Mouse (Mus musculus) bone marrow macrophage, adult 2 months (primary cell): Measurements from ENCODE around the gene Mamld1. TPM values are rescaled to one million over a fixed set of nuclear protein-coding genes. Genes with fewer than 3 reads are reported as not detected.
A peak's percentile ranks its signal among the peaks of the same experiment; 100 is the strongest.
"Not testable (repeated sequence)": the region's sequence is repeated elsewhere in the genome, so short reads cannot be mapped to it uniquely, and the experiment has no call there.

ENCODE experiments used
- H3K27ac ChIP-seq: 2 replicates; pipeline ENCODE4 v1.5.1; 2012; ENCODE audit warnings: low read depth, low read length; ENCODE audit not compliant: insufficient read depth
- H3K4me1 ChIP-seq: 2 replicates; pipeline ENCODE4 v1.6.1; 2012; ENCODE audit warnings: low read length; ENCODE audit not compliant: control insufficient read depth, insufficient read depth
- H3K4me3 ChIP-seq: 2 replicates; pipeline ENCODE4 v1.5.1; 2012; ENCODE audit warnings: mild to moderate bottlenecking, low read length, moderate library complexity; ENCODE audit not compliant: insufficient read depth
- CTCF ChIP-seq: IDR thresholded peaks from 2 replicates; pipeline ENCODE4 v1.5.1; 2012; ENCODE audit warnings: low read depth, mild to moderate bottlenecking, low read length, moderate library complexity
- POLR2A ChIP-seq: IDR thresholded peaks from 2 replicates; pipeline ENCODE4 v1.6.1; 2012; ENCODE audit warnings: mild to moderate bottlenecking, low read depth, low read length, borderline replicate concordance
- polyA plus RNA-seq: library from polyadenylated mRNA; stranded (reverse); fragments of >200 nt; gene quantifications from 2 replicates; pipeline ENCODE4 v1.2.4, GENCODE M21; 2012; ENCODE audit not compliant: missing spikeins, insufficient read depth, insufficient read length

Gene Mamld1
- 2.4 and 4.8 TPM in 2 replicates for polyA plus RNA-seq

DNA sequence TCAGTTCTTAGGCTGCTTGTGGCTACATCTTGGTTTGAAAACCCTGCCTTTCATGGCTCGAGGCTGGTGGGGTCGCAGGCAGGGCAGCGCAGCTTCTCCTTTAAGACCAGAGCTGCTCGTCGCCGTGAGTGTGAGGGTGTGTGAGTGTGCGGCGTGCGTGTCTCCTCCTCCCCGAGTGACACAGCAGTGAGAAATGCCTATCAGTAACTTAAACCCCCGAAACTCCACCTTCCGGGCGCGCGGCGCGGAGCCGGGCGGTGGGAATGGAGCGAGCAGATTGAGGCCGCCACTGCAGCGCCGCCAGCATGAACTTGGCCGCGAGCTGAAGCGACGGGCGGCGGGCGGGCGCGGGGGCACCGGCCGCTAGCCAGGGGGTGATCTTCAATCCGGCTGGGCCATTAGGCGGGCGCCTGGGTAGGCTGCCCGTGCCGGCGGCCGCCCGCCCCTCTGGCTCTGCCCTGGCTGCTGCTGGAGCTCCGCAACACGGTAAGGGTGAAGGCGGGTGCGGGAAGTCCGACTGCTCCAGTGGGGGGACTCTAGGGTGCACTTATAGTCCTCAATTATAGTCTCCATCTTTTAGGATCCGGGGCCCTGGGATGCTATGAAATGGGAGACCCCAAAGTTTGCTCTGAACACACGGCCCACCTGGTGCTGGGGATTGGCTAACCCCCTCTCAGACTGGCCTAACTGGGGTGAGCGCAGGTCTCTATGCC lies at the start of gene Mamld1:
Gene Mamld1, plus strand, starts transcription at position 393 of the 713 bp plus-strand sequence.
- no peak within 1 kb of the TSS for H3K27ac ChIP-seq
- peak within 1 kb of the TSS; percentile 60 for H3K4me3 ChIP-seq
- TF ChIP-seq CTCF (no peak), POLR2A (no peak)
- H3K4me1 ChIP-seq = peaks cover 4% of the 10 kb centered on the region; the same call in 1 of the 2 replicates

DNA sequence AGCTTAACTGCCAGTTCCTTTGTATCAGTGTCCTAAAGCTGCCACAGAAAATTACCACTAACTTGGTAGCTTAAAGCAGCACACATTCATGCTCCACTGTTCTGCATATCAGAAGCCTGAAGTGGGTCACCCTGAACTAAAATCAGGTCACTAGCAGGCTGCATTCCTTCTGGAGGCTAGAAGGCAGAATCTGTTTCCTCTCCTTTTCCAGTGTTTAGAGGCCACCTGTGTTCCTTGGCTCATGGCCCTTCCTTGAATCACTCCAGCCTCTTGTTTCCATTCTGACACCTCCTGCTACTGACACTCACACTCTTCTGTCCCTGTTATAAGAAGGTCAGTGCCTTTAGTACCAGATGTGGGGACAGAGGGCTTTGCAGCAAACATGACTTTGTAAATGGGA lies 25.3 kb upstream of the Mamld1 start:
- no peak overlapping the region for H3K4me3 ChIP-seq
- no peak overlapping the region for H3K27ac ChIP-seq
- no peak for TF ChIP-seq POLR2A
- no peak for TF ChIP-seq CTCF
- H3K4me1 ChIP-seq = peaks cover 4% of the 10 kb centered on the region

DNA sequence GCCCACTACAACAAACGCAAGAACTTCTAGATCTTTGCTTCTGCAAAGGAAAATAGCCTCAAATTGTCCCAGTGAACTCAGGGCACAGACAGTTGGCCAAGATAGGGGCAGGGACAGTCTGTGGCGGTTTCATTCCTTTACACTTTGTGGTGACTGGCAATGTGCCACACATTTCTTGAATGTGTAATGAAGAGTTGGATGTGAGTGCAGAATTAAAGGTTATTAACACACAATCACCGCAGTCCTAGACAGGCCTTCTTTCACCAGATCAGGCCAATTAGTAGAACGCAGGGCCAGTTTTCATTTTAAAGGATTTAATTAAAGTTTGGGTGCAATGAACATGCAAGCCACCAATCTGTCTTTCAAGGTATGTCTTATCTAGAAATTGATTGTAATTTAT lies 22.0 kb upstream of the Mamld1 start:
- no peak overlapping the region for H3K27ac ChIP-seq
- H3K4me3 ChIP-seq = no peak overlapping the region
- peaks cover 4% of the 10 kb centered on the region for H3K4me1 ChIP-seq
- no peak for TF ChIP-seq POLR2A
- no peak for TF ChIP-seq CTCF

DNA sequence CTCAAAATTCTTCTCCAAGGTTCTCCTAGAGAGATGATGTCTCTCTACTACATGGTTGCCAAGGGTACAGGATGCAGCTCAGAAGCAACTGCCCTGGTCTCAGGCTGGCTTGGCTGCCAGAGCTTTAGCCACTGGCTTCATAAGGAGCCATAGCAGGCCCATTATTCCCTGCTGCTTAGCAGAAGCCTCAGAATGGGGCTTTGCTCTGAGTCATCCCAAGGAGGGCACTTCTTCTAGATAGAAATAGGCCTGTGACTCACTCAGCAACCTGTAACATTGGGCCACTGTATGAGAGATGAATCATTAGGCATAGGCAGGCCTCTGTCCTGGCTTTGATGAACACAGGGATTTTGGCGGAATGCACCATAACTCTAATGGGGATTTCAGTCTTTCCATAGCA lies 21.1 kb upstream of the Mamld1 start:
- H3K27ac ChIP-seq, H3K4me3 ChIP-seq, H3K4me1 ChIP-seq: not testable (repeated sequence)

DNA sequence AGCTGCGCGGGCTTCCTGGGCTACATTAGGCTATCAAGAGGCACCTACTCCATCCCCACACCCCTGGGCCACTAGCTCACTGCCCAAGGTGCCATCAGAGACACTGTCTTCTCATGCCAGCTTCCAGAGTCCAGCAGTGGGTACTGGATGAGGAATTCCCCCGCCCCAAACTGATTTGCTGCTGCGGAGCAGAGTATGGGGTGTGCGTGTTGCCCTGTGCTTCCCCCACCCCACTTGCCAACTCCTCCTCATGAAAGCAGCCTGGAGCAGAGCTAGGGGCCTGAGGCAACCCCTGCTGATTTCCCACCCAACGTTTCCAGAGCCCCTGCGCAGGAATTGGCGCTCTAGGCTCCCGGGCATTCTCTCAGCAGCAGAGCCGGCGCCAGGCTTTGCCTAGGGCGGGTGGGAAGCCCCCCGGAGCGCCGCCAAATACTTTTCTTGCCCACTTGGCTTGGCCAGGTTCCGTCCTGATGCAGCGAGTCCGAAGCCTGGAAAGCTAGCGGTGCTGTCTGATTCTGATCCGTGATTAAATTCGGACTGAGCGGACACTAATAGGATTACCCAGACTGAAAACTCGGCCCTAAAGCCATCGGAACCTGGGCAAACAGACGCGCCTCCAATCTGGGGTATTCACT lies 738 bp downstream of the Mamld1 start:
- no peak for TF ChIP-seq CTCF
- no peak for TF ChIP-seq POLR2A
- H3K4me1 ChIP-seq = peaks cover 4% of the 10 kb centered on the region; the same call in 1 of the 2 replicates
- no peak overlapping the region for H3K27ac ChIP-seq
- H3K4me3 ChIP-seq = peak overlapping the region; percentile 60

DNA sequence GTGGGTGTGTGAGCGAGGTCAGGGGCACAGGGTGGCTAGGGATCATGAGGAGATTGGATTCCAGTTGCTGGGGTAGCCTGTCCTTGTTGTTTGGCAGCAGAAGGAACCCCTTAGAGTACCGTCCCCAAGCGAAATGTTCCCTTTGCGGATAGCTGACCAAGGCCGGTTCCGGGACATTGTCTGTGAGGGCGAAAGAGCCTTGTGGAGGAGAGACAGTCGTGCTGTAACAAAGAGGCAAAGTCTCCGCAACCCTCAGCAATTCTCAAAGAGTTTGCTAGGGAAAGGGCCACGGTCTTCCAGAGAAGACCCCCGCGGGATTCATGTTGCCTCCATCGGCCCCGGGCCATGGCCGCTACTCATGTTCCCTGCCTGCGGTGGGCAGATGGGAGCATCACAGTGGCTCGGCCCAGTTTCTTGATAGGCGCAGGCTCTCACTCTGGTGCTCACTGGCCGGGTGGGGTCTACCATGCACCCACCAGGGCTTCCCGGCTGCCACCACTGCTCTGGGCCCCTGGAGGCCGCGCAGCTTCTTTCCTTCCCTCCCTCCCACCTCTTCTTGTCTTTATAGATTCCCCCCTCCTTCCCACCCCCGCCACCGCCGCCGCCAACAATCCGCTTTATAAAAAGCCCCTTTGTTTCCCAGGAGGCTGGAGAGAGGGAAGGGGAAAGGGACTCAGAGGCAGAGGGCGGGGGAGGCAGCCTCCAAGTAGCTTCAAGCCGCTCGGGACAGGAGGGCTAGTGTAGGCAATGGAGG lies 1.5 kb downstream of the Mamld1 start:
- H3K4me3 ChIP-seq = peak overlapping the region; percentile 60
- H3K27ac ChIP-seq = no peak overlapping the region
- TF ChIP-seq CTCF (no peak), POLR2A (no peak)
- H3K4me1 ChIP-seq = peaks cover 4% of the 10 kb centered on the region; the same call in 1 of the 2 replicates

DNA sequence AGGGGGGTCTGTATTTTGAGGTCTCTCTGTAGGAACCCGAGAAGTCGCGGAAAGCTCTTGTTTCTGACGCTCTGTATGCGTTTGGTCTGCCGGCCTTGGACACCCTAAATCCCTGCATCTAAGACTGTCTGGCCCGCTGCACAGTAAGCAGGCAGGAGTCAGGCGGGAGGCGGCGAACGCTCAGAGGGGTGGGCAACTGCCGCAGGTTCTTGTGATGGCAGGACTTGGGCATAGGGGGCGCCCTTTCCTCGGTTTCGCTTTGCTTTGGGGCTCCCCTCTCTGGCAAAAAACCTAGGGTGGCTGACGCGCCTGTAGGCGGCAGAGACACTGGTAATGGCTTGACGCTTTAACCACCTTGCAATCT lies 2.0 kb downstream of the Mamld1 start:
- peak overlapping the region; percentile 12; the same call in 1 of the 2 replicates for H3K27ac ChIP-seq
- peak overlapping the region; percentile 60 for H3K4me3 ChIP-seq
- TF ChIP-seq CTCF (no peak), POLR2A (no peak)
- H3K4me1 ChIP-seq = peaks cover 4% of the 10 kb centered on the region; the same call in 1 of the 2 replicates

DNA sequence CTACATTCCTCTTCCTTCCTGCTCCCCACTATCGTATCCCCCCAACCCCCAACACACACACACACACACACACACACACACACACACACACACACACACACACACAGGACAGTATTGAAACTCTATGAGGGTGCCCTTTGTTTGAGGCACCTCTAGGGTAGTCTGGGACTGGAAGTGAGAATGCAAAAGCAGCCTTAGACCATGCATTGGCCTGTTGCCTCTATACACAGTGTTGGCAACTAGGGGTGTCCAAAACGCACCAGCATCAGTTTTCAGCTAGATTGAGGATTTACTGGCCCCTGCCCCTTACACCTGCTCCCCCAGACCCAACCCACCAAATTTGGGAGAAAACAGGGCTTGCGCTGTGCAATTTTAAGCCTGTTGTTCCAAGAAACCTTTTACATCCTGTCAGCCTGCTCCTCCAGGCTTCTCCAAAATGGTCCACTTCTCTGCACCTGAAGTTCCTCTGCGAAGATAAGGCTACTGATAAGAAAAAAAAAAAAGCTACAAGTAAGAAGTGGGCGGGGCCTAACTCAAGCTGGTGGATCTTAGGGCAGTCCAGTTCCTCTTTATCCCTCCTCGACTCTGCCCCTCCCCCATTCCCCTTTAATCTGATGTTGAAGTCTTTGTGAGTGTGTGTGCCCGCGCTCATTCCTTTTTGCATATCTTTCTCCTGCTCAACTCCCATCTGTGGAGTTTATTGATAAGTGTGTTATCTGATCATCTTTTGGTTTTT lies 2.6 kb downstream of the Mamld1 start:
- Histone ChIP-seq H3K4me3 (peak overlapping the region; percentile 60), H3K27ac (peak overlapping the region; percentile 12; the same call in 1 of the 2 replicates), H3K4me1 (peaks cover 4% of the 10 kb centered on the region; the same call in 1 of the 2 replicates)
- no peak for TF ChIP-seq POLR2A
- TF ChIP-seq CTCF = no peak

DNA sequence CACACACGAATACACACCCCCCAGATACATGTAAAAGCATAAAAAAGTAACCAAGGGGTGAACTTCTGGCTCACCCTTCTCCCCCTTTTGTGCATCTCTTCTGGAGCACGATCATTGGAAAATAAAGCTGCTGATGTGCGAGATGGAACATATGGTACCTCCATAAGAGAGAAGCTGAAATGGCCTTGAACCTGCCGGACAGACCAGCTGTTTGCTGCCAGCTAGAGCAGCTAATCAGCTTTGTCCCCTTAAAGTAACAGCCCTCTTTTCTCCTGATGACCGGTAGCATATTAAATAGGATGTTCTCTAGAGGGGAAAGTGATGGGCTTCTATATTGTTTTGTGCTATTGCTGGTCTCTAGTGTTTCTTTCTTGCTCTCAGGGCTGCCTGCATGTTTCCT lies 3.2 kb downstream of the Mamld1 start:
- no peak for TF ChIP-seq POLR2A
- no peak for TF ChIP-seq CTCF
- no peak overlapping the region for H3K27ac ChIP-seq
- peaks cover 4% of the 10 kb centered on the region; the same call in 1 of the 2 replicates for H3K4me1 ChIP-seq
- no peak overlapping the region for H3K4me3 ChIP-seq
